Mouse (Mus musculus): ENCODE data around the gene Stap1.

DNA sequence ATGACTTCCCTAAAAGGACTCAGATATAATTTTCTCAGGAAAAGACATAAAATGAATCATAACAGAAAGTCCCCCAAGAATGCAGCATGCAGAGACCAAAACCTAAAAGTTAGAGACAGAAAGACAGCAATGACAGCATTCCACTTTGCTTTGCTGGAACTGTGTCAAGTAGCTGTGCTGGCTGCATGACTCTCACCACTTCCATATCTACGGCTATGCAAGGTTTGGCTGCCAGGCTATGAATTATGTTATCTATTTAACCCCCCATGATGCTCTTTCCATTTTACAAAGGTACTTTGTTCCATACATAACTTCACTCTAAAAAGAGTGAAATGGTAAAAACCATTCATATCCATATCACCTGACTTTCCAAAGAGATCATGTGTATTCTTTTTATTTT, 42.5 kb downstream of the Stap1 start:
- TF ChIP-seq CTCF (conservative IDR thresholded peaks at IDR 0.05; ENCODE audit: insufficient read depth, insufficient read length, low read depth, low read length) (no peak), POLR2A (IDR thresholded peaks at IDR 0.05; ENCODE audit: low read depth, low read length) (no peak)

Measured in kidney, adult 2 months (tissue).